Mouse (Mus musculus) lung, postnatal 4 days (tissue): ENCODE measurements around the gene Csrnp1.

Experiments
- DNase-seq, 2 experiments: peaks; one replicate each; pipeline ENCODE4 v3.0.0; 2021

Gene Csrnp1

GRCm38 (mm10) chr9:119976704-119977556 is 7.5 kb downstream of the Csrnp1 start:
- DNase-seq = no peak

- DNase-seq = no peak
These were observed 9.2 kb downstream of the Csrnp1 start for GRCm38 (mm10) chr9:119975286-119975685.

- no peak for DNase-seq
These were observed 9.8 kb downstream of the Csrnp1 start for GRCm38 (mm10) chr9:119974609-119975008.

- peak in 1 of 2 experiments; percentile 46 for DNase-seq
These were observed 10.5 kb downstream of the Csrnp1 start for GRCm38 (mm10) chr9:119973869-119974520.

- DNase-seq = no peak
These were observed 11.2 kb downstream of the Csrnp1 start for GRCm38 (mm10) chr9:119973281-119973680.

- DNase-seq = peak in 1 of 2 experiments; percentile 52
These were observed 11.9 kb downstream of the Csrnp1 start for GRCm38 (mm10) chr9:119972582-119972981.

GRCm38 (mm10) chr9:119972166-119972565 is 12.3 kb downstream of the Csrnp1 start:
- no peak for DNase-seq

GRCm38 (mm10) chr9:119970763-119971656 is 13.4 kb downstream of the Csrnp1 start:
- DNase-seq = peak in 1 of 2 experiments; percentile 45

GRCm38 (mm10) chr9:119970221-119970620 is 14.2 kb downstream of the Csrnp1 start:
- DNase-seq = peak; percentile 80 to 85

GRCm38 (mm10) chr9:119969811-119970210 is 14.6 kb downstream of the Csrnp1 start:
- DNase-seq = no peak

- peak in 1 of 2 experiments; percentile 21 for DNase-seq
These were observed 18.1 kb downstream of the Csrnp1 start for GRCm38 (mm10) chr9:119966221-119966910.

- peak in 1 of 2 experiments; percentile 27 for DNase-seq
These were observed 19.3 kb downstream of the Csrnp1 start for GRCm38 (mm10) chr9:119965186-119965585.

- DNase-seq = peak; percentile 54 to 81
These were observed 20.3 kb downstream of the Csrnp1 start for GRCm38 (mm10) chr9:119964206-119964605.

- peak; percentile 77 to 86 for DNase-seq
These were observed 21.3 kb downstream of the Csrnp1 start for GRCm38 (mm10) chr9:119962987-119963667.

- peak in 1 of 2 experiments; percentile 23 for DNase-seq
These were observed 22.2 kb downstream of the Csrnp1 start for GRCm38 (mm10) chr9:119962216-119962615.

- DNase-seq = no peak
These were observed 25.6 kb downstream of the Csrnp1 start for GRCm38 (mm10) chr9:119958835-119959234.

GRCm38 (mm10) chr9:119951388-119951787 is 33.1 kb downstream of the Csrnp1 start:
- no peak for DNase-seq

GRCm38 (mm10) chr9:119950434-119950833 is 34.0 kb downstream of the Csrnp1 start:
- DNase-seq = peak; percentile 36 to 78

GRCm38 (mm10) chr9:119948804-119949203 is 35.7 kb downstream of the Csrnp1 start:
- peak; percentile 31 to 53 for DNase-seq

GRCm38 (mm10) chr9:119945173-119945900 is 39.1 kb downstream of the Csrnp1 start:
- peak in 1 of 2 experiments; percentile 54 for DNase-seq

GRCm38 (mm10) chr9:119943326-119943725 is 41.1 kb downstream of the Csrnp1 start:
- no peak for DNase-seq
